In genomic region chr7:134665642-134666282, GRCm38 (mm10) we compare ENCODE assay signal across 28 mouse cellular contexts. TPM values are rescaled to one million over a fixed set of nuclear protein-coding genes. Genes with fewer than 3 reads are reported as not detected.
DNase-seq lines count a peak whose midpoint lies in the region; ATAC-seq lines count a peak whose summit lies in the region.
"Had no signal": no experiment of that assay in that cellular context is flagged by ENCODE, and none has a peak within 500 bp of the region (broad histone marks: within the 10 kb centered on the region; RNA-seq: fewer than 3 reads in every experiment).

No protein-coding gene starts in this region.

- H3K9me3 ChIP-seq in intestine, embryonic 14.5 days (ENCODE audit: control insufficient read depth, low read length) = no peaks in the 10 kb centered on the region
- H3K9me3 ChIP-seq in hindbrain, embryonic 16.5 days (ENCODE audit: control insufficient read depth, low read length) = no peaks in the 10 kb centered on the region
- H3K9me3 ChIP-seq: embryonic facial prominence, embryonic 13.5 days; forebrain, embryonic 13.5 days; hindbrain, embryonic 15.5 days; limb, embryonic 15.5 days; liver, embryonic 15.5 days; midbrain, embryonic 10.5 days had no signal

- intact Hi-C loops in heart, postnatal 36 days (cut with DNase I) = no loop called here

- no peak overlapping the region for H3K9ac ChIP-seq in intestine, embryonic 14.5 days (ENCODE audit: low read length)
- H3K9ac ChIP-seq in hindbrain, embryonic 16.5 days (ENCODE audit: low read depth, low read length) = no peak overlapping the region
- H3K9ac ChIP-seq: embryonic facial prominence, embryonic 13.5 days; forebrain, embryonic 13.5 days; hindbrain, embryonic 15.5 days; limb, embryonic 15.5 days; liver, embryonic 15.5 days had no signal

- peak; percentile 45 for ATAC-seq in intestine, embryonic 14.5 days (replicated peaks; ENCODE audit: low FRiP score, low TSS enrichment, low read depth)
- ATAC-seq in CD4-positive, CD25-positive, alpha-beta regulatory T cell, adult 4 months = no peak
- ATAC-seq in hindbrain, embryonic 16.5 days = no peak
- ATAC-seq: forebrain, embryonic 13.5 days; Patski had no signal

- peaks cover 6% of the 10 kb centered on the region; the same call in 1 of the 2 replicates for H3K4me1 ChIP-seq in intestine, embryonic 14.5 days (replicated peaks; ENCODE audit: control insufficient read depth, insufficient read depth, low read length)
- no peaks in the 10 kb centered on the region; the same call in 1 of the 2 replicates for H3K4me1 ChIP-seq in hindbrain, embryonic 16.5 days (ENCODE audit: control insufficient read depth, insufficient read depth, low read depth, low read length)
- H3K4me1 ChIP-seq: liver, embryonic 15.5 days had no signal

- no peaks in the 10 kb centered on the region for H3K36me3 ChIP-seq in intestine, embryonic 14.5 days (ENCODE audit: control insufficient read depth, insufficient read depth, low read length)
- H3K36me3 ChIP-seq in hindbrain, embryonic 16.5 days (ENCODE audit: control insufficient read depth, insufficient read depth, low read length) = no peaks in the 10 kb centered on the region
- H3K36me3 ChIP-seq: embryonic facial prominence, embryonic 13.5 days; G1E; hindbrain, embryonic 15.5 days; limb, embryonic 15.5 days; liver, embryonic 15.5 days; midbrain, embryonic 10.5 days had no signal

- DNase-seq in heart, adult 11 months = peak; percentile 89
- DNase-seq in heart, postnatal 36 days = no peak
- DNase-seq in testis, postnatal 14 days (ENCODE audit: low spot score) = peak; percentile 70
- no peak for DNase-seq in testis, postnatal 10 days (ENCODE audit: low spot score)
- no peak for DNase-seq in intestine, embryonic 14.5 days (ENCODE audit: low spot score)
- DNase-seq: cerebellum, adult 18-20 months; cerebellum, postnatal 25 days; embryo, embryonic 11 days; heart, adult 2 months; kidney, adult 2 months; layer of hippocampus, adult 9-11 months; left cerebral cortex, postnatal 4 days; lung, postnatal 10 days; thymus, postnatal 14 days had no signal

- H3K4me3 ChIP-seq in intestine, embryonic 14.5 days (ENCODE audit: low read depth, low read length) = no peak overlapping the region
- H3K4me3 ChIP-seq in hindbrain, embryonic 16.5 days (ENCODE audit: low read length) = no peak overlapping the region
- H3K4me3 ChIP-seq: embryonic facial prominence, embryonic 13.5 days; erythroblast, embryonic 14.5 days; forebrain, embryonic 13.5 days; heart, adult 2 months; hindbrain, embryonic 15.5 days; left cerebral cortex, adult 2 months; limb, embryonic 15.5 days; liver, embryonic 15.5 days; midbrain, embryonic 10.5 days had no signal

- H3K4me2 ChIP-seq in intestine, embryonic 14.5 days (ENCODE audit: low read length) = no peak overlapping the region
- no peak overlapping the region for H3K4me2 ChIP-seq in hindbrain, embryonic 16.5 days (ENCODE audit: low read length)
- H3K4me2 ChIP-seq: embryonic facial prominence, embryonic 13.5 days; forebrain, embryonic 13.5 days; hindbrain, embryonic 15.5 days; limb, embryonic 15.5 days; liver, embryonic 15.5 days had no signal

- H3K27me3 ChIP-seq in intestine, embryonic 14.5 days (replicated peaks; ENCODE audit: control insufficient read depth, insufficient read depth, low read length) = no peaks in the 10 kb centered on the region
- H3K27me3 ChIP-seq in hindbrain, embryonic 16.5 days (replicated peaks; ENCODE audit: control insufficient read depth, insufficient read depth, low read length) = peaks cover 6% of the 10 kb centered on the region
- H3K27me3 ChIP-seq: CH12.LX; embryonic facial prominence, embryonic 13.5 days; limb, embryonic 15.5 days; Patski had no signal

- peak overlapping the region; percentile 38; the same call in 1 of the 2 replicates for H3K27ac ChIP-seq in intestine, embryonic 14.5 days (ENCODE audit: low read depth)
- no peak overlapping the region for H3K27ac ChIP-seq in hindbrain, embryonic 16.5 days (ENCODE audit: low read depth, low read length)
- H3K27ac ChIP-seq: embryonic facial prominence, embryonic 13.5 days; forebrain, embryonic 13.5 days; heart, adult 2 months; hindbrain, embryonic 15.5 days; kidney, postnatal 0 days; left cerebral cortex, adult 2 months; limb, embryonic 15.5 days; liver, embryonic 15.5 days; midbrain, embryonic 10.5 days had no signal

- WGBS in intestine, embryonic 14.5 days = 58% methylated on average over 5 of the region's 5 CpGs
- 80% methylated on average over 5 of the region's 5 CpGs for whole genome bisulfite sequencing in hindbrain, embryonic 16.5 days

RNA-seq across cellular contexts. Expression of gene Dock1, which starts 4.7 kb away (rescaled TPM):
- 10 to 100 TPM; 26.3 to 28.8 TPM for total RNA-seq in heart, postnatal 36 days (2021)
- 37.9 and 41.4 TPM in 2 replicates for polyA plus RNA-seq in intestine, embryonic 14.5 days (2014; fragmentation: Nextera tagmentation; extraction: Ambion mirVana)
- polyA plus RNA-seq in CD4-positive, CD25-positive, alpha-beta regulatory T cell, adult 4 months (2017; shearing (Covaris generic)) = under 1 TPM; 0.12 to 0.16 TPM
- 8.8 and 8.9 TPM in 2 replicates for polyA plus RNA-seq in hindbrain, embryonic 16.5 days (2015; fragmentation: Nextera tagmentation; extraction: Ambion mirVana)
- total RNA-seq: CH12.LX, G1E had no signal
- polyA plus RNA-seq: erythroblast, embryonic 14.5 days; G1E had no signal

Comparison
In these comparisons a context has a peak if more than half of its experiments do, and no peak if none do; other contexts are left out.
1. DNase-seq: peak in heart, adult 11 months (single experiment) and testis, postnatal 14 days (single experiment); none in heart, postnatal 36 days (0 of 2), testis, postnatal 10 days (single experiment) and intestine, embryonic 14.5 days (single experiment).